Mouse (Mus musculus) adrenal gland, postnatal 25 days (tissue): ENCODE measurements around the gene Lama5. TPM values are rescaled to one million over a fixed set of nuclear protein-coding genes. Genes with fewer than 3 reads are reported as not detected.
"Not testable (repeated sequence)": the region's sequence is repeated elsewhere in the genome, so short reads cannot be mapped to it uniquely, and the experiment has no call there.

ENCODE experiments used
- DNase-seq: peaks from one replicate; pipeline ENCODE4 v3.0.0; 2021; ENCODE audit warnings: mixed read lengths
- total RNA-seq: library from RNA; stranded (reverse); gene quantifications from 2 replicates; pipeline ENCODE4 v1.2.3, GENCODE M21; 2021

The Lama5 gene
- total RNA-seq, 1 experiment from 2014 or later: 29.3 TPM

- DNase-seq: no peak
Observed at GRCm38 (mm10) chr2:180197323-180198037, 28.2 kb downstream of the Lama5 start.

GRCm38 (mm10) chr2:180196610-180197322, 28.9 kb downstream of the Lama5 start:
- DNase-seq: no peak

- DNase-seq: no peak
Observed at GRCm38 (mm10) chr2:180187362-180187761, 38.3 kb downstream of the Lama5 start.

GRCm38 (mm10) chr2:180185686-180186085, 40.0 kb downstream of the Lama5 start:
- no peak for DNase-seq

GRCm38 (mm10) chr2:180184752-180185109, 40.9 kb downstream of the Lama5 start:
- DNase-seq: no peak

- DNase-seq: no peak
Observed at GRCm38 (mm10) chr2:180184011-180184751, 41.5 kb downstream of the Lama5 start.

- DNase-seq: no peak
Observed at GRCm38 (mm10) chr2:180181542-180181941, 44.1 kb downstream of the Lama5 start.

GRCm38 (mm10) chr2:180175725-180176124, 49.9 kb downstream of the Lama5 start:
- DNase-seq: no peak

GRCm38 (mm10) chr2:180174121-180174520, 51.5 kb downstream of the Lama5 start:
- DNase-seq: no peak

GRCm38 (mm10) chr2:180173711-180174110, 51.9 kb downstream of the Lama5 start:
- not testable (repeated sequence) for DNase-seq

- DNase-seq: no peak
Observed at GRCm38 (mm10) chr2:180173163-180173562, 52.5 kb downstream of the Lama5 start.

- DNase-seq: no peak
Observed at GRCm38 (mm10) chr2:180172152-180172551, 53.5 kb downstream of the Lama5 start.

GRCm38 (mm10) chr2:180171522-180172070, 54.1 kb downstream of the Lama5 start:
- no peak for DNase-seq

GRCm38 (mm10) chr2:180170806-180171521, 54.7 kb downstream of the Lama5 start, which contains the start of gene Adrm1:
Gene Adrm1, plus strand, starts transcription at chr2:180171485.
- peak; percentile 97 for DNase-seq

GRCm38 (mm10) chr2:180170151-180170805, 55.4 kb downstream of the Lama5 start:
- no peak for DNase-seq

- no peak for DNase-seq
Observed at GRCm38 (mm10) chr2:180166869-180167268, 58.8 kb downstream of the Lama5 start.

- no peak for DNase-seq
Observed at GRCm38 (mm10) chr2:180165855-180166254, 59.8 kb downstream of the Lama5 start.

- DNase-seq: no peak
Observed at GRCm38 (mm10) chr2:180158627-180159026, 67.0 kb downstream of the Lama5 start.

- no peak for DNase-seq
Observed at GRCm38 (mm10) chr2:180154796-180155195, 70.9 kb downstream of the Lama5 start.

GRCm38 (mm10) chr2:180148551-180148950, 77.1 kb downstream of the Lama5 start:
- no peak for DNase-seq

- DNase-seq: no peak
Observed at GRCm38 (mm10) chr2:180147379-180147778, 78.3 kb downstream of the Lama5 start.
